8 mouse cellular contexts compared by ENCODE assay signal in genomic region chr12:75668221-75668620, GRCm38 (mm10). TPM values are rescaled to one million over a fixed set of nuclear protein-coding genes. Genes with fewer than 3 reads are reported as not detected.
DNase-seq lines count a peak whose midpoint lies in the region; ATAC-seq and TF ChIP-seq lines count a peak whose summit lies in the region.

No protein-coding gene starts in this region.

- no peaks in the 10 kb centered on the region for H3K9me3 ChIP-seq in kidney, embryonic 14.5 days (ENCODE audit: control insufficient read depth, low read length)
- no peaks in the 10 kb centered on the region for H3K9me3 ChIP-seq in limb, embryonic 15.5 days

- TF ChIP-seq POLR2A in bone marrow macrophage, adult 2 months (IDR thresholded peaks at IDR 0.05; ENCODE audit: borderline replicate concordance, low read depth, low read length), result no peak

- H3K4me1 ChIP-seq in kidney, embryonic 14.5 days (ENCODE audit: control insufficient read depth, insufficient read depth, low read length), result 0 out of 2 replicates have a peak, but pooled peaks cover 6% of the 10 kb centered on the region
- H3K4me1 ChIP-seq in bone marrow macrophage, adult 2 months (ENCODE audit: control insufficient read depth, insufficient read depth, low read length), result peaks cover 37% of the 10 kb centered on the region
- peaks cover 19% of the 10 kb centered on the region for H3K4me1 ChIP-seq in limb, embryonic 15.5 days

- 97% methylated on average over 2 of the region's 2 CpGs for WGBS in kidney, embryonic 14.5 days
- 86% methylated on average over 2 of the region's 2 CpGs for WGBS in limb, embryonic 15.5 days

- H3K4me3 ChIP-seq in kidney, embryonic 14.5 days (ENCODE audit: low read length), result no peak overlapping the region
- H3K4me3 ChIP-seq in bone marrow macrophage, adult 2 months (ENCODE audit: insufficient read depth, low read length), result peak overlapping the region; percentile 65
- H3K4me3 ChIP-seq in limb, embryonic 15.5 days, result no peak overlapping the region

- TF ChIP-seq CTCF in bone marrow macrophage, adult 2 months (IDR thresholded peaks at IDR 0.05; ENCODE audit: low read depth, low read length), result no peak

- DNase-seq in cerebellum, adult 9-10 months, result peak; percentile 35
- DNase-seq in cerebellum, postnatal 36 days, result no peak
- DNase-seq in kidney, postnatal 25 days, result no peak
- DNase-seq in testis, postnatal 10 days (ENCODE audit: low spot score), result no peak

- H3K9ac ChIP-seq in kidney, embryonic 14.5 days (ENCODE audit: low read depth, low read length), result no peak overlapping the region
- no peak overlapping the region for H3K9ac ChIP-seq in limb, embryonic 15.5 days

- H3K36me3 ChIP-seq in kidney, embryonic 14.5 days (ENCODE audit: control insufficient read depth, insufficient read depth, low read length), result no peaks in the 10 kb centered on the region
- H3K36me3 ChIP-seq in limb, embryonic 15.5 days, result no peaks in the 10 kb centered on the region

- H3K4me2 ChIP-seq in kidney, embryonic 14.5 days (replicated peaks; ENCODE audit: low read depth, low read length), result peak overlapping the region; percentile 76; the same call in 1 of the 2 replicates
- peak overlapping the region; percentile 81 for H3K4me2 ChIP-seq in limb, embryonic 15.5 days

- no peaks in the 10 kb centered on the region for H3K27me3 ChIP-seq in kidney, embryonic 14.5 days (ENCODE audit: control insufficient read depth, insufficient read depth, low read length)
- H3K27me3 ChIP-seq in limb, embryonic 15.5 days, result no peaks in the 10 kb centered on the region

- ATAC-seq in kidney, embryonic 14.5 days (ENCODE audit: low FRiP score, low TSS enrichment), result no peak
- no peak for ATAC-seq in limb, embryonic 15.5 days (ENCODE audit: insufficient number of reproducible peaks, low FRiP score, low TSS enrichment, low read depth)
- no peak for ATAC-seq in monocyte, adult 5-6 weeks (replicated peaks; ENCODE audit: insufficient number of reproducible peaks, low FRiP score, low TSS enrichment, poor library complexity, severe bottlenecking)

- H3K27ac ChIP-seq in kidney, embryonic 14.5 days (ENCODE audit: low read depth, low read length), result no peak overlapping the region
- H3K27ac ChIP-seq in bone marrow macrophage, adult 2 months (ENCODE audit: insufficient read depth, low read depth, low read length), result no peak overlapping the region
- no peak overlapping the region for H3K27ac ChIP-seq in limb, embryonic 15.5 days

RNA-seq across cellular contexts. Expression of gene Wdr89, which starts 1.1 kb away (rescaled TPM):
- 14.7 and 15.7 TPM in 2 replicates for polyA plus RNA-seq in kidney, embryonic 14.5 days (2014; fragmentation: Nextera tagmentation; extraction: Ambion mirVana)
- polyA plus RNA-seq in bone marrow macrophage, adult 2 months (2012; ENCODE audit: insufficient read depth, insufficient read length, missing spikeins), result 13.7 and 15.0 TPM in 2 replicates
- 10.8 and 11.0 TPM in 2 replicates for polyA plus RNA-seq in limb, embryonic 15.5 days (2015; fragmentation: Nextera tagmentation; extraction: Ambion mirVana)
- total RNA-seq in monocyte, adult 5-6 weeks (2017), result 11.4 to 18.1 TPM (median 16.3 TPM) in 3 replicates
